Mouse (Mus musculus) C2C12 (cell line): ENCODE data around the gene Efna3. TPM values are rescaled to one million over a fixed set of nuclear protein-coding genes. Genes with fewer than 3 reads are reported as not detected.

Experiments used
- H3K27me3 ChIP-seq: one replicate; pipeline ENCODE4 v1.6.1; 2011; ENCODE audit not compliant: control insufficient read depth, insufficient read depth, insufficient read length
- H3K36me3 ChIP-seq: one replicate; pipeline ENCODE4 v1.6.1; 2011; ENCODE audit not compliant: control insufficient read depth, insufficient read depth
- H3K4me3 ChIP-seq: one replicate; pipeline ENCODE4 v1.5.1; 2011; ENCODE audit warnings: mild to moderate bottlenecking, control low read depth; ENCODE audit not compliant: poor library complexity, insufficient read depth, severe bottlenecking
- H3K79me2 ChIP-seq: one replicate; pipeline ENCODE4 v1.6.1; 2011; ENCODE audit not compliant: control insufficient read depth, insufficient read depth
- H3K79me3 ChIP-seq: one replicate; pipeline ENCODE4 v1.6.1; 2011; ENCODE audit warnings: low read depth, control low read depth
- H3ac ChIP-seq: one replicate; pipeline ENCODE3; 2011; ENCODE audit warnings: low read depth; ENCODE audit not compliant: control insufficient read depth, insufficient read length
- CEBPB ChIP-seq: IDR thresholded peaks from one replicate; pipeline ENCODE4 v1.6.1; 2011; ENCODE audit warnings: low read depth, mild to moderate bottlenecking, control low read depth, moderate library complexity
- FOSL1 ChIP-seq: IDR thresholded peaks from one replicate; pipeline ENCODE4 v1.8.0; 2011; ENCODE audit warnings: mild to moderate bottlenecking, low read length; ENCODE audit not compliant: poor library complexity, insufficient read depth, severe bottlenecking
- MYOD1 ChIP-seq: IDR thresholded peaks from one replicate; pipeline ENCODE4 v1.6.1; 2011; ENCODE audit warnings: low read depth; ENCODE audit not compliant: control insufficient read depth, insufficient read length
- USF1 ChIP-seq: IDR thresholded peaks from one replicate; pipeline ENCODE4 v1.6.1; 2011; ENCODE audit warnings: low read depth, mild to moderate bottlenecking, control low read depth, moderate library complexity
- polyA plus RNA-seq: library from polyadenylated mRNA; unstranded; fragments of >200 nt; fragmentation: generic; extraction: Trizol; gene quantifications from one replicate; pipeline ENCODE4 v1.2.1, GENCODE M21; 2012; ENCODE audit warnings: missing spikeins

The Efna3 gene
- polyA plus RNA-seq, 1 experiment = 2.9 TPM

GRCm38 (mm10) chr3:89266439-89266893, 56.3 kb downstream of the Efna3 start:
- H3K79me2 ChIP-seq = peaks cover 36% of the 10 kb centered on the region
- TF ChIP-seq MYOD1 = no peak
- TF ChIP-seq USF1 = no peak
- TF ChIP-seq FOSL1 = no peak
- no peak for TF ChIP-seq CEBPB
- peak overlapping the region; percentile 62 for H3K4me3 ChIP-seq
- peaks cover 7% of the 10 kb centered on the region for H3K36me3 ChIP-seq
- no peaks in the 10 kb centered on the region for H3K27me3 ChIP-seq
- peaks cover 8% of the 10 kb centered on the region for H3K79me3 ChIP-seq
- peak overlapping the region; percentile 79 for H3ac ChIP-seq

Other genes with a start within 250 kb of the Efna3 start
- gene Rusc1, start 229.7 kb downstream of the Efna3 start, polyA plus RNA-seq = 25.0 TPM
- gene Gm43738, start 221.9 kb downstream of the Efna3 start, polyA plus RNA-seq = 0.02 TPM
- gene Fdps, start 221.0 kb downstream of the Efna3 start, polyA plus RNA-seq = 384 TPM
- gene Pklr, start 186.8 kb downstream of the Efna3 start, polyA plus RNA-seq = not detected
- gene Hcn3, start 162.8 kb downstream of the Efna3 start, polyA plus RNA-seq = 0.15 TPM
- 14.5 TPM for gene Clk2, start 158.2 kb downstream of the Efna3 start, polyA plus RNA-seq
- 139 TPM for gene Scamp3, start 145.5 kb downstream of the Efna3 start, polyA plus RNA-seq
- 27.4 TPM for gene Fam189b, start 139.8 kb downstream of the Efna3 start, polyA plus RNA-seq
- 40.6 TPM for gene Gba, start 120.0 kb downstream of the Efna3 start, polyA plus RNA-seq
- gene Thbs3, start 107.8 kb downstream of the Efna3 start, polyA plus RNA-seq = 9.1 TPM
- gene Mtx1, start 95.9 kb downstream of the Efna3 start, polyA plus RNA-seq = 248 TPM
- gene Muc1, start 93.9 kb downstream of the Efna3 start, polyA plus RNA-seq = 0.20 TPM
- 299 TPM for gene Krtcap2, start 77.0 kb downstream of the Efna3 start, polyA plus RNA-seq
- gene Trim46, start 76.7 kb downstream of the Efna3 start, polyA plus RNA-seq = 11.0 TPM
- 228 TPM for gene Dpm3, start 63.6 kb downstream of the Efna3 start, polyA plus RNA-seq
- gene Slc50a1, start 52.4 kb downstream of the Efna3 start, polyA plus RNA-seq = 48.7 TPM
- gene Efna1, start 41.8 kb downstream of the Efna3 start, polyA plus RNA-seq = 13.9 TPM
- 13.3 TPM for gene Efna4, start 15.1 kb upstream of the Efna3 start, polyA plus RNA-seq
- 60.2 TPM for gene Adam15, start 27.0 kb upstream of the Efna3 start, polyA plus RNA-seq
- 0.01 TPM for gene Dcst2, start 39.0 kb upstream of the Efna3 start, polyA plus RNA-seq
- gene Dcst1, start 42.3 kb upstream of the Efna3 start, polyA plus RNA-seq = 0.20 TPM
- 29.5 TPM for gene Zbtb7b, start 71.8 kb upstream of the Efna3 start, polyA plus RNA-seq
- not detected for gene Lenep, start 79.8 kb upstream of the Efna3 start, polyA plus RNA-seq
- gene Flad1, start 88.9 kb upstream of the Efna3 start, polyA plus RNA-seq = 11.0 TPM
- 446 TPM for gene Cks1b, start 95.4 kb upstream of the Efna3 start, polyA plus RNA-seq
- 86.3 TPM for gene Shc1, start 95.5 kb upstream of the Efna3 start, polyA plus RNA-seq
- 53.1 TPM for gene Pygo2, start 107.2 kb upstream of the Efna3 start, polyA plus RNA-seq
- gene Pbxip1, start 113.7 kb upstream of the Efna3 start, polyA plus RNA-seq = 34.6 TPM
- 36.6 TPM for gene Pmvk, start 131.6 kb upstream of the Efna3 start, polyA plus RNA-seq
- gene Kcnn3, start 197.2 kb upstream of the Efna3 start, polyA plus RNA-seq = 0.01 TPM